Mouse (Mus musculus) heart, embryonic 11.5 days (tissue): ENCODE measurements at regions not wholly inside any gene's neighbourhood (a gene's known extent, or its start where the extent isn't known, plus 50 kb on each side); places are given as distances from the start of the nearest gene placed in this dataset.
"Not testable (repeated sequence)": the region's sequence is repeated elsewhere in the genome, so short reads cannot be mapped to it uniquely, and the experiment has no call there.

Experiments
- ATAC-seq: fragments of 200-750 bp; cut with Nextera tagmentation; replicated peaks from 2 replicates; pipeline ENCODE4 v1.8.0; 2017; ENCODE audit warnings: moderate library complexity; ENCODE audit not compliant: insufficient number of reproducible peaks, low FRiP score, low TSS enrichment
- H3K27ac ChIP-seq: fragments of 300-500 bp; sonication (generic); 2 replicates; pipeline ENCODE4 v1.5.1; 2014; ENCODE audit warnings: mild to moderate bottlenecking, low read depth, low read length
- H3K27me3 ChIP-seq: fragments of 300-500 bp; sonication (generic); 2 replicates; pipeline ENCODE4 v1.6.1; 2014; ENCODE audit warnings: mild to moderate bottlenecking, low read length, mixed read lengths; ENCODE audit not compliant: control insufficient read depth, insufficient read depth
- H3K36me3 ChIP-seq: fragments of 300-500 bp; sonication (generic); 2 replicates; pipeline ENCODE4 v1.6.1; 2014; ENCODE audit warnings: mild to moderate bottlenecking, low read length, moderate library complexity, mixed read lengths; ENCODE audit not compliant: control insufficient read depth, insufficient read depth
- H3K4me1 ChIP-seq: fragments of 300-500 bp; sonication (generic); 2 replicates; pipeline ENCODE4 v1.6.1; 2014; ENCODE audit warnings: low read length; ENCODE audit not compliant: control insufficient read depth, insufficient read depth
- H3K4me2 ChIP-seq: fragments of 300-500 bp; sonication (generic); 2 replicates; pipeline ENCODE4 v1.6.1; 2014; ENCODE audit warnings: mild to moderate bottlenecking, moderate library complexity
- H3K4me3 ChIP-seq: fragments of 300-500 bp; sonication (generic); 2 replicates; pipeline ENCODE4 v1.5.1; 2014; ENCODE audit warnings: low read depth, low read length
- H3K9ac ChIP-seq: fragments of 300-500 bp; sonication (generic); 2 replicates; pipeline ENCODE4 v1.6.1; 2014; ENCODE audit warnings: mild to moderate bottlenecking, low read depth, low read length, moderate library complexity
- H3K9me3 ChIP-seq: fragments of 300-500 bp; sonication (generic); replicated peaks from 2 replicates; pipeline ENCODE4 v1.6.1; 2016; ENCODE audit warnings: low read length; ENCODE audit not compliant: control insufficient read depth
- WGBS: fragments of 180-500 bp; shearing (Covaris S2); extraction: QIAGEN DNeasy Blood & Tissue Kit; methylation state at CpG from one replicate; pipeline ENCODE4 v1.1.7; 2014; ENCODE audit not compliant: insufficient replicate concordance; 5-methylcytosine and 5-hydroxymethylcytosine counted together

- Histone ChIP-seq H3K27me3 (no peaks in the 10 kb centered on the region), H3K4me2 (no peak overlapping the region), H3K36me3 (no peaks in the 10 kb centered on the region), H3K4me1 (no peaks in the 10 kb centered on the region), H3K4me3 (no peak overlapping the region), H3K9ac (no peak overlapping the region), H3K9me3 (no peaks in the 10 kb centered on the region), H3K27ac (no peak overlapping the region)
- no peak for ATAC-seq
- WGBS: 67% methylated on average over 12 of the region's 12 CpGs
Measured at GRCm38 (mm10) chr8:88835756-88836291, 139.0 kb downstream of the Cyld start.

DNA sequence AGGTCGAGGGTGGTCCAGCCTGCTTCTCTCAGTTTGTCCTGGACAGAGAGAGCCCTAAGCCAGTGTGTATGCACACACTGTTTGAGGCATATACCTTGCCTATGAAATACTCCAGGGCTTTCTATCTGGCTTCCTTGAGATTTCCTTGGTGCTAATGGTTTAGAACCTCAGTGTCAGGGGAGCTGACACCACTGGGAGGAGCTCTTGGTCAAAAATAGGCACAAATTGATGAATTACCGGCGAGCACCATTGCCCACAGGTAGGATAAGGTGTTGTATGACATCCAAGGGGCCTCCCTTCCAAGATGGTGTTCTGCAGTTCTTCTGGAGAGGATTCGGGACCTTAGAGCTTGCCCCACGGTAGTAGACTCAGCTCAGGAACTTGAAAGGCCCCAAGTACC lies 129.0 kb downstream of the Cyld start:
- H3K4me1 ChIP-seq: no peaks in the 10 kb centered on the region
- no peak overlapping the region for H3K27ac ChIP-seq
- no peak overlapping the region for H3K4me3 ChIP-seq
- peaks cover 5% of the 10 kb centered on the region; the same call in 1 of the 2 replicates for H3K9me3 ChIP-seq
- no peak overlapping the region for H3K4me2 ChIP-seq
- H3K9ac ChIP-seq: no peak overlapping the region
- no peak for ATAC-seq
- no peaks in the 10 kb centered on the region for H3K27me3 ChIP-seq
- no peaks in the 10 kb centered on the region for H3K36me3 ChIP-seq
- WGBS: 52% methylated on average over 5 of the region's 5 CpGs

DNA sequence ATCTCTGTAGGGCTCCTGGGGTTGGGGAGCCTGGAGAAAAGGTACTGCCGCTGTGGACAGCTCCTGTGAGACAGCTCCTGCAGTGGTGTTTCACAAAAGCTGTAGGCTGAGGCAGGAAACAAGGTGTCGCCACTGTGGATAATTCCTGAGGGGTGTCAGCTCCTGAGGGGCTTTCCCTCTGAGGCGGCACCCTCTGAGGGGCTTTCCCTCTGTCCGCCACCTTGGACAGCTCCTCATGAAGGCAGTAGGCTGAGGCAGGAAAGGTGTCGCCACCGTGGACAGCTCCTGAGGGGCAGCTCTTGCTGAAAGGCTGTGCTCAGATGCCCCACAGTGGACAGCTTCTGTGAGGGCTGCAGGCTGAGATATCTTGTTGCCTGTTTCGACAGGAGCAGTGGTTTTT lies 127.1 kb downstream of the Cyld start:
- 72% methylated on average over 7 of the region's 7 CpGs for WGBS
- Histone ChIP-seq H3K9me3 (peaks cover 5% of the 10 kb centered on the region; the same call in 1 of the 2 replicates), H3K4me3 (no peak overlapping the region), H3K4me1 (no peaks in the 10 kb centered on the region), H3K27me3 (no peaks in the 10 kb centered on the region), H3K9ac (no peak overlapping the region), H3K36me3 (no peaks in the 10 kb centered on the region), H3K4me2 (no peak overlapping the region), H3K27ac (no peak overlapping the region)
- ATAC-seq: no peak

GRCm38 (mm10) chr8:88820275-88820850 lies 123.5 kb downstream of the Cyld start:
- Histone ChIP-seq H3K27ac (no peak overlapping the region), H3K36me3 (no peaks in the 10 kb centered on the region), H3K4me3 (no peak overlapping the region), H3K9me3 (peaks cover 5% of the 10 kb centered on the region; the same call in 1 of the 2 replicates), H3K4me1 (no peaks in the 10 kb centered on the region), H3K4me2 (no peak overlapping the region), H3K27me3 (no peaks in the 10 kb centered on the region), H3K9ac (no peak overlapping the region)
- ATAC-seq: no peak
- WGBS: 83% methylated on average over 5 of the region's 5 CpGs

- no peaks in the 10 kb centered on the region for H3K9me3 ChIP-seq
- H3K4me1 ChIP-seq: no peaks in the 10 kb centered on the region
- ATAC-seq: no peak
- peaks cover 3% of the 10 kb centered on the region; the same call in 1 of the 2 replicates for H3K27me3 ChIP-seq
- 74% methylated on average over 5 of the region's 5 CpGs for WGBS
- H3K27ac ChIP-seq: no peak overlapping the region
- no peak overlapping the region for H3K4me3 ChIP-seq
- H3K4me2 ChIP-seq: no peak overlapping the region
- no peak overlapping the region for H3K9ac ChIP-seq
- H3K36me3 ChIP-seq: no peaks in the 10 kb centered on the region
Measured at GRCm38 (mm10) chr8:88816461-88816860, 119.6 kb downstream of the Cyld start.

GRCm38 (mm10) chr8:88814246-88814645 lies 117.4 kb downstream of the Cyld start:
- Histone ChIP-seq H3K9me3 (no peaks in the 10 kb centered on the region), H3K4me2 (no peak overlapping the region), H3K9ac (no peak overlapping the region), H3K27me3 (peaks cover 3% of the 10 kb centered on the region; the same call in 1 of the 2 replicates), H3K36me3 (no peaks in the 10 kb centered on the region), H3K27ac (no peak overlapping the region), H3K4me1 (no peaks in the 10 kb centered on the region), H3K4me3 (no peak overlapping the region)
- WGBS: 85% methylated on average over 6 of the region's 6 CpGs
- ATAC-seq: no peak

DNA sequence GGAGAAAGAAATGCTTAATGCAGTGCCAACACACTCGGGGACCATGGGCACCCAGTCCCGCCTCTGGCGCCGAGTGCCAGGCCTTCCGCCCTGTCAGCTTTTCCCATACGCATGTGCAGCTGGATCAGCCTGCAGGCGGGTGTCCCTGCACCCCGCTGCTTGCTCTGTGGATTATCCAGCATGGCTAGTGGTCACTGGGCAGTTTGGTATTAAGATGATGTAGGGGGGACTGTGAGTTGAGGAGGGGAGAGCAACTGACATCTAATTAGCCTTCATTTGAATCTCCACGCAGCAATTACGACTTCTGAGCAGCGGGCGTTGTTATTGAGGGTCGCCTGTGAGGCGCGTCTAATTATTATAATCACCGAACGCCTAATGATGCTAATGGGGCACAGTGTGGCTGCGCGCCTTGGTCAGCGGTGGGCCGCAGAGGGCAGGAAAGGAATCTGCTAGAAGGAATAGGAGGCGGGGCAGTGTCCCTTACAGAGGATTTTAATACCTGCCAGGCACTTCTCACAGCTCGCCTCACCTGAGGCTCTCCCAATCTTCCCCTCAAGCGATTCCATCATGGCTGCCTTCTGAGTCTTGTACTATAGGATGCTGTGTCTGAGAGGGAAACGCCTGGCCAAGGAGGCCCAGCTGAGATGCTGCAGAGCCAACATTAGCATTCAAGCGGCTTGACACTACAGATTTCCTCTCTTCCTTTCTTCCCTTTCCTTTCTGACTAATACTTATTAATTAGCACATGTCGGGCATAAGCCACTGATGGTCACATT lies 116.3 kb downstream of the Cyld start:
- H3K9me3 ChIP-seq: no peaks in the 10 kb centered on the region
- no peak overlapping the region for H3K4me3 ChIP-seq
- no peak overlapping the region for H3K27ac ChIP-seq
- no peak overlapping the region for H3K4me2 ChIP-seq
- no peak overlapping the region for H3K9ac ChIP-seq
- no peaks in the 10 kb centered on the region for H3K36me3 ChIP-seq
- peaks cover 3% of the 10 kb centered on the region; the same call in 1 of the 2 replicates for H3K27me3 ChIP-seq
- H3K4me1 ChIP-seq: no peaks in the 10 kb centered on the region
- ATAC-seq: no peak
- 72% methylated on average over 27 of the region's 27 CpGs for WGBS

- not testable (repeated sequence) for H3K4me1 ChIP-seq, ATAC-seq, H3K27ac ChIP-seq, H3K27me3 ChIP-seq, H3K4me3 ChIP-seq, H3K4me2 ChIP-seq, H3K9ac ChIP-seq, H3K36me3 ChIP-seq, H3K9me3 ChIP-seq
- 88% methylated on average over 10 of the region's 10 CpGs for WGBS
Measured at GRCm38 (mm10) chr8:88806851-88807250, 110.0 kb downstream of the Cyld start.
